Comparison of ENCODE assay signal across 13 mouse cellular contexts in the genomic region with DNA sequence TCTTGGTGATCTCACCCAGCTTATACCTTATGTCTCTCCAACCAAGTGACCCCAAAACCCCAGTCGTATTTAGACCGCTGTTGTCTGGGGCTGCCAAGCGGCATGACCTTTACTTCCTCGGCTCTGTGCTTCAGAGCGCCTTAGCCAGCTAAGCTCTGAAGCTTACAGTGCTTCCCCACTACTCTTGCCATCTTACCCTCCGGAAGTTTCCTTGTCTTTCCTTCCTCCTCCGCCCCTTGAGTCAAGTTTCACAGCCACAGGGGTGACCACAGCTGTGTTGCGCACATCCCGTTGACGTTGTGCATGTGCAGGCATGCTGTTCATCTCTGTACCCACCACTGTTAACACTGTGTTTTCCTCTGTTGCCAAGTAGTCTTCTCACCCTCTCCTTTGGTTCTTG. TPM values are rescaled to one million over a fixed set of nuclear protein-coding genes. Genes with fewer than 3 reads are reported as not detected.
A peak's percentile ranks its signal among the peaks of the same experiment; 100 is the strongest.
DNase-seq lines count a peak whose midpoint lies in the region; ATAC-seq and TF ChIP-seq lines count a peak whose summit lies in the region.
"Had no signal": no experiment of that assay in that cellular context is flagged by ENCODE, and none has a peak within 500 bp of the region (broad histone marks: within the 10 kb centered on the region; RNA-seq: fewer than 3 reads in every experiment).

No protein-coding gene starts in this region.

- peak; percentile 82 for ATAC-seq in activated CD4-positive, CD25-positive, alpha-beta regulatory T cell, adult 4 months
- ATAC-seq in megakaryocyte progenitor cell, adult 5-6 weeks (replicated peaks; ENCODE audit: poor library complexity) = peak; percentile 92
- ATAC-seq in hindbrain, postnatal 0 days = no peak
- ATAC-seq: hindbrain, embryonic 16.5 days had no signal

- peak; percentile 26 for DNase-seq in lung, postnatal 25 days (ENCODE audit: low spot score)
- no peak for DNase-seq in lung, postnatal 14 days
- peak; percentile 33 to 34 for DNase-seq in thymus, postnatal 10 days (ENCODE audit: low spot score in 2 of 2)
- no peak for DNase-seq in adrenal gland, adult 18-20 months (ENCODE audit: low spot score in 2 of 2)
- no peak for DNase-seq in right cerebral cortex, postnatal 36 days (ENCODE audit: low spot score in 2 of 2)
- DNase-seq in hindbrain, postnatal 0 days (ENCODE audit: low spot score) = no peak
- DNase-seq: adrenal gland, postnatal 25 days; heart, postnatal 10 days had no signal

- no peak overlapping the region for H3K4me3 ChIP-seq in hindbrain, postnatal 0 days (ENCODE audit: low read length)
- H3K4me3 ChIP-seq: limb, embryonic 13.5 days had no signal

- no peaks in the 10 kb centered on the region for H3K9me3 ChIP-seq in hindbrain, postnatal 0 days (ENCODE audit: low read length)
- H3K9me3 ChIP-seq: limb, embryonic 13.5 days had no signal

- TF ChIP-seq CTCF in hindbrain, postnatal 0 days (IDR thresholded peaks at IDR 0.05; ENCODE audit: low read depth) = no peak

- H3K9ac ChIP-seq in hindbrain, postnatal 0 days (replicated peaks; ENCODE audit: low read length) = no peak overlapping the region
- H3K9ac ChIP-seq: limb, embryonic 13.5 days had no signal

- peaks cover 32% of the 10 kb centered on the region for H3K36me3 ChIP-seq in hindbrain, postnatal 0 days (ENCODE audit: insufficient read depth, low read length)

- no peak overlapping the region for H3K27ac ChIP-seq in hindbrain, postnatal 0 days
- H3K27ac ChIP-seq: kidney, postnatal 0 days; limb, embryonic 13.5 days had no signal

- H3K4me1 ChIP-seq in hindbrain, postnatal 0 days (ENCODE audit: insufficient read depth, low read length) = no peaks in the 10 kb centered on the region
- H3K4me1 ChIP-seq: limb, embryonic 13.5 days had no signal

- H3K27me3 ChIP-seq in hindbrain, postnatal 0 days (ENCODE audit: insufficient read depth, low read length) = no peaks in the 10 kb centered on the region
- H3K27me3 ChIP-seq: limb, embryonic 13.5 days had no signal

- H3K4me2 ChIP-seq in hindbrain, postnatal 0 days (ENCODE audit: low read depth, low read length) = no peak overlapping the region
- H3K4me2 ChIP-seq: limb, embryonic 13.5 days had no signal

- 89% methylated on average over 10 of the region's 10 CpGs for whole genome bisulfite sequencing in hindbrain, postnatal 0 days

RNA-seq across cellular contexts. Expression of a gene that starts 51.5 kb away (rescaled TPM):
- polyA plus RNA-seq in activated CD4-positive, CD25-positive, alpha-beta regulatory T cell, adult 4 months (2017; shearing (Covaris generic)) = 100 to 1,000 TPM in 1 of 2 experiments, 10 to 100 TPM in 1; 98.5 to 114 TPM
- total RNA-seq in megakaryocyte progenitor cell, adult 5-6 weeks (2015) = 45.5 and 46.5 TPM in 2 replicates
- total RNA-seq in megakaryocyte progenitor cell, adult 5-6 weeks (2017) = 164 and 185 TPM in 2 replicates
- 10 to 100 TPM; 34.8 to 37.1 TPM for total RNA-seq in adrenal gland, adult 18-20 months (2021)
- total RNA-seq in hindbrain, postnatal 0 days (2014; rRNA removed) = 77.6 and 97.6 TPM in 2 replicates
- polyA plus RNA-seq in hindbrain, postnatal 0 days (2015; fragmentation: Nextera tagmentation; extraction: Ambion mirVana) = 95.3 and 96.3 TPM in 2 replicates

Comparison
In these comparisons a context has a peak if more than half of its experiments do, and no peak if none do; other contexts are left out.
1. DNase-seq: peak in lung, postnatal 25 days (single experiment) and thymus, postnatal 10 days (2 of 2); none in lung, postnatal 14 days (single experiment), adrenal gland, adult 18-20 months (0 of 2), right cerebral cortex, postnatal 36 days (0 of 2) and hindbrain, postnatal 0 days (single experiment).